Mouse (Mus musculus) layer of hippocampus, postnatal 10 days (tissue): ENCODE data around the gene Sppl2b. TPM values are rescaled to one million over a fixed set of nuclear protein-coding genes. Genes with fewer than 3 reads are reported as not detected.

Experiments
- DNase-seq, 2 experiments: peaks; one replicate each; pipeline ENCODE4 v3.0.0; 2021; ENCODE audit warnings: low spot score in 2 of 2
- microRNA-seq, 2 experiments: library from miRNA; unstranded; fragments of <30 nt; microRNA quantifications; one replicate each; pipeline ENCODE4 v1.2.0; 2021
- total RNA-seq, 2 experiments: library from RNA; stranded (reverse); gene quantifications; 2 replicates each; pipeline ENCODE4 v1.2.3; 2021

Gene Sppl2b
- total RNA-seq, 2 experiments from 2014 or later = 80.4 to 97.8 TPM

GRCm38 (mm10) chr10:80917336-80917778 is 62.3 kb downstream of the Sppl2b start:
- DNase-seq = no peak

GRCm38 (mm10) chr10:80917779-80918434 is 62.8 kb downstream of the Sppl2b start, which contains the start of gene Lmnb2:
TSS of gene Lmnb2 (minus strand) at chr10:80918245.
- DNase-seq = peak; percentile 80 to 86

Small RNA genes lying within 50 kb of the gene (microRNA-seq; reads per million reads assigned to microRNA genes)
- 5.3 to 6.5 reads per million in 2 experiments for gene Mir1982

Other genes with a start within 250 kb of the Sppl2b start
- 1 to 10 TPM; 2.6 to 3.0 TPM for gene Gm49322, start 249.3 kb upstream of the Sppl2b start, total RNA-seq
- 100 to 1,000 TPM; 146 to 157 TPM for gene Csnk1g2, start 232.4 kb upstream of the Sppl2b start, total RNA-seq
- gene Btbd2, start 198.2 kb upstream of the Sppl2b start, total RNA-seq = 10 to 100 TPM; 84.4 to 90.6 TPM
- gene Mknk2, start 177.2 kb upstream of the Sppl2b start, total RNA-seq = 10 to 100 TPM; 48.5 to 53.2 TPM
- 10 to 100 TPM; 21.2 to 22.5 TPM for gene Mob3a, start 153.3 kb upstream of the Sppl2b start, total RNA-seq
- gene Izumo4, start 153.1 kb upstream of the Sppl2b start, total RNA-seq = 10 to 100 TPM; 51.0 to 69.9 TPM
- 100 to 1,000 TPM; 135 to 139 TPM for gene Ap3d1, start 113.0 kb upstream of the Sppl2b start, total RNA-seq
- gene Dot1l, start 100.1 kb upstream of the Sppl2b start, total RNA-seq = 10 to 100 TPM; 61.0 to 67.4 TPM
- gene Sf3a2, start 57.1 kb upstream of the Sppl2b start, total RNA-seq = 10 to 100 TPM; 42.9 to 45.3 TPM
- gene Plekhj1, start 56.6 kb upstream of the Sppl2b start, total RNA-seq = 10 to 100 TPM; 61.9 to 72.8 TPM
- gene Amh, start 50.0 kb upstream of the Sppl2b start, total RNA-seq = 1 to 10 TPM; 2.1 to 2.5 TPM
- gene Jsrp1, start 41.8 kb upstream of the Sppl2b start, total RNA-seq = 1 to 10 TPM; 1.4 TPM
- gene Oaz1, start 28.6 kb upstream of the Sppl2b start, total RNA-seq = 100 to 1,000 TPM; 399 to 419 TPM
- 10 to 100 TPM; 20.4 to 25.9 TPM for gene Lingo3, start 11.2 kb upstream of the Sppl2b start, total RNA-seq
- gene Lsm7, start 66 bp upstream of the Sppl2b start, total RNA-seq = 10 to 100 TPM; 52.3 to 54.0 TPM
- gene Tmprss9, start 16.6 kb downstream of the Sppl2b start, total RNA-seq = under 1 TPM; 0.11 to 0.16 TPM
- 100 to 1,000 TPM; 157 to 172 TPM for gene Timm13, start 45.7 kb downstream of the Sppl2b start, total RNA-seq
- 10 to 100 TPM; 23.1 to 26.2 TPM for gene Lmnb2, start 63.0 kb downstream of the Sppl2b start, total RNA-seq
- 10 to 100 TPM; 12.1 to 14.4 TPM for gene Gadd45b, start 74.8 kb downstream of the Sppl2b start, total RNA-seq
- gene Gng7, start 159.7 kb downstream of the Sppl2b start, total RNA-seq = 100 to 1,000 TPM; 145 to 156 TPM
- gene Diras1, start 170.4 kb downstream of the Sppl2b start, total RNA-seq = 100 to 1,000 TPM in 1 of 2 experiments, 10 to 100 TPM in 1; 92.4 to 110 TPM
- 10 to 100 TPM; 57.3 to 66.0 TPM for gene Slc39a3, start 182.2 kb downstream of the Sppl2b start, total RNA-seq
- 100 to 1,000 TPM; 176 to 186 TPM for gene Sgta, start 204.9 kb downstream of the Sppl2b start, total RNA-seq
- gene Thop1, start 214.8 kb downstream of the Sppl2b start, total RNA-seq = 10 to 100 TPM; 56.3 to 57.6 TPM
- under 1 TPM; 0.41 to 0.45 TPM for gene Creb3l3, start 243.6 kb downstream of the Sppl2b start, total RNA-seq